Mouse (Mus musculus) olfactory bulb, adult 2 months (tissue): ENCODE results near the gene Ppp6r3.

Source experiments
- CTCF ChIP-seq: fragments of 200-500 bp; IDR thresholded peaks from 2 replicates; pipeline ENCODE4 v1.5.1; 2012; ENCODE audit warnings: low read depth, mild to moderate bottlenecking, low read length, moderate library complexity; ENCODE audit not compliant: insufficient read depth
- POLR2A ChIP-seq: fragments of 200-500 bp; IDR thresholded peaks from 2 replicates; pipeline ENCODE4 v1.6.1; 2012; ENCODE audit warnings: mild to moderate bottlenecking, low read depth, low read length, moderate library complexity; ENCODE audit not compliant: insufficient read depth

DNA sequence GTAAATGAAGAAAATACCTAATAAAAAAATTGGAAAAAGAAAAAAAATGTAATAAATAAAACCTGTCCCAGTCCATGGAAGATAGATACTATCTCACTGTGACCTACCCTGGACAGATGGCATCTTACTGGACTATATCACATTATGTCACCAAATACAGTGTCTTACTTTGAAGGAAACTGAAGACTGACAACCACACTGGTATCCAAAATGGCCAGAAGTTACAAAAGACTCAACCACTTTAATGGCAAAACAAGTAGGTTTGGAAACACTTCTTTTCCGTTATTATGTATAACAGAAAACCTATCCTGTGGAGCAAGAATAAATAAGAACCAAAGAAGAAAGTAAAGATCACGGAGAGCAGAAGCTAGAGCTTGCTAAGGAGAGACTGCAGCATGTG, 35.3 kb downstream of the Ppp6r3 start:
- TF ChIP-seq CTCF, result no peak
- TF ChIP-seq POLR2A, result no peak
